Comparison of ENCODE assay signal across 26 mouse cellular contexts in the genomic region with DNA sequence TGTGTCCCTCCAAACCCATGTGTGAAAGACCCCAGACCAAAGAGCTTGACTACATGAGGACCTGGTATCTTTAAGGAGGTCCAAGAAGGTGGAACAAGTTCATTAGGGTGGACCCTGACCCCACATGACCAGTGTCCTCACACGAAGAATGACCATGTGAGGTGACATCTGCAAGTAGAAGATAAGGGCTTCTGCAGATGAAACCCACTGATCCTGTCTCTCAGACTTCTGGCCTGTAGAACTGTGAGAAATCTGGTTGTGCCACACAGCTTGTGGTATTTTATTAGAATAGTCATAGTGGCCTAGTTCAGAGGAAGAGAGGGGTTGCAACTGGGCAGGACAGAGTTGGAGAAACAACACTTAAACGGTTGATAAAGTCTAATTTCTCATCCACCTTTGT.
"Had no signal": no experiment of that assay in that cellular context is flagged by ENCODE, and none has a peak within 500 bp of the region (broad histone marks: within the 10 kb centered on the region; RNA-seq: fewer than 3 reads in every experiment).

No protein-coding gene starts in this region.

- H3K27me3 ChIP-seq: hindbrain, embryonic 12.5 days; intestine, embryonic 15.5 days; limb, embryonic 12.5 days; liver, embryonic 12.5 days had no signal

- H3K27ac ChIP-seq: gastrocnemius, adult 2 months; heart, adult 2 months; hindbrain, embryonic 10.5 days; hindbrain, embryonic 12.5 days; hindbrain, embryonic 14.5 days; intestine, embryonic 15.5 days; layer of hippocampus, adult 2 months; left cerebral cortex, adult 2 months; limb, embryonic 10.5 days; limb, embryonic 12.5 days; liver, embryonic 12.5 days; liver, embryonic 14.5 days had no signal

- H3K36me3 ChIP-seq: hindbrain, embryonic 10.5 days; hindbrain, embryonic 12.5 days; intestine, embryonic 15.5 days; limb, embryonic 10.5 days; limb, embryonic 12.5 days; liver, embryonic 12.5 days had no signal

- H3K4me1 ChIP-seq: intestine, embryonic 15.5 days had no signal

- DNase-seq: gastrocnemius, adult 2 months; gastrocnemius, postnatal 10 days; gastrocnemius, postnatal 25 days; heart, adult 2 months; heart, postnatal 10 days; heart, postnatal 4 days; kidney, adult 18-20 months; kidney, adult 8-10 months; kidney, postnatal 10 days; kidney, postnatal 25 days; kidney, postnatal 4 days; liver had no signal

- H3K4me3 ChIP-seq: gastrocnemius, adult 2 months; heart, adult 2 months; hindbrain, embryonic 10.5 days; hindbrain, embryonic 12.5 days; intestine, embryonic 15.5 days; layer of hippocampus, adult 2 months; left cerebral cortex, adult 2 months; limb, embryonic 10.5 days; limb, embryonic 12.5 days; liver, embryonic 12.5 days had no signal

- H3K9ac ChIP-seq: hindbrain, embryonic 12.5 days; hindbrain, embryonic 14.5 days; intestine, embryonic 15.5 days; limb, embryonic 12.5 days; liver, embryonic 12.5 days; liver, embryonic 14.5 days had no signal

- H3K9me3 ChIP-seq: intestine, embryonic 15.5 days; limb, embryonic 10.5 days; limb, embryonic 12.5 days; liver, embryonic 12.5 days had no signal

- ATAC-seq: hindbrain, embryonic 16.5 days; inflammation-experienced regulatory T-cells, adult 6 months; intestine, embryonic 15.5 days; intestine, postnatal 0 days; liver, embryonic 12.5 days had no signal

- H3K4me2 ChIP-seq: heart, embryonic 11.5 days; hindbrain, embryonic 12.5 days; hindbrain, embryonic 14.5 days; intestine, embryonic 15.5 days; limb, embryonic 12.5 days; liver, embryonic 12.5 days had no signal
